Mouse (Mus musculus): ENCODE results near the gene Gm6899.

Gene Gm6899

DNA sequence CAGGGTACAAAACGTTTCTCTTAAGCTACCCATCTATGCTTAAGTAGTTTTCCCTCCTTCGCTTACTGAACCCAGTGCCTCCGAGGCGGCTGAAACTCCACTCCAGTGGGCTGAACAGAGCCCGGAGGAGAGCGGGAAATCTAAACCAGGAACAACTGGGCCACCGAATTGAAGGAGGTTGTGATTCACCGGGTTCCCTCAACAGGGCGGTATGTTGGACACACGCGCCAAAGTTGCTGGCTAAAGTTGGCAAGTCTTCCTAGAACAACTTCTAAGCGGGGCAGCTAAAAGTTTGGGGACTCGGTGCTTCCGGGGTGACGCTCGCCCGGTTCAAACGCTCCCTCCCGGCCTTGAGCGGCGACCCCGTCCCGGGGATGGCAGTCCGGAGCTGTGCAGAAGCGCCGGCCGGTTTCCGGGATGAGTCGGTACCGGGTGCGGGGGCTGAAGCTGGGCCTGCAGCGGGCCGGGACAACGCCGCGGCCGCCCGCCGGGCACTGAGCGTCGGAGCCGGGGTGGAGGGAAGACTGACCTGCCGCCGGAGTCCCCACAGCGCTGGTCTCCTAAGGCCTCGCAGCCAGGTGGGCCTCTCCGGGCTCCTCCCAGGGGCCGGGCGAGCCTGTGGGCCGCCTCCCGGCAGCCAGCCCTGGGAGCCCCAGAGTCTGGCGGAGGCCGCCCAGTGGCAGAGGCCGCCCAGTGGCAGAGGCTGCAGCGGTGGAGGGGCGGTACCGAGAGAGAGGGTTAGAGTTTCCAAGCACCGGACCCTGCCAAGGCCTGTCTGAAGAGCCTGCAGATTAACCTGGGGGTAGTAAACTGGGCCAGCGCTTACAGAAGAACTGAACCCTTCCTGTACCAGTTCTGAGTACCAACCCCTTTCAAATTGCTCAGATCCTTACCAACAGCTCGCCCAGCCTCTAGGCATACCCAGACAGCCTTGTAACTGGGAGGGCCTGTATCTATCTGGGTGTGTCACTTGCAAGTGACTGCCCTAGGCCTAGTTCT lies at the start of gene Gm6899, which contains the start of gene Vrk2:
Gene Gm6899 (plus strand): TSS at position 181 of the 999 bp plus-strand sequence.
Gene Vrk2 (minus strand): TSS at position 939 of the 999 bp plus-strand sequence.
- DNase-seq (ENCODE audit: low spot score), result peak; percentile 83

- no peak for DNase-seq (ENCODE audit: low spot score)
These were observed 41.5 kb upstream of the Gm6899 start for GRCm38 (mm10) chr11:26551551-26551950.

GRCm38 (mm10) chr11:26585409-26586366 lies 7.4 kb upstream of the Gm6899 start:
- DNase-seq (ENCODE audit: low spot score), result no peak

DNA sequence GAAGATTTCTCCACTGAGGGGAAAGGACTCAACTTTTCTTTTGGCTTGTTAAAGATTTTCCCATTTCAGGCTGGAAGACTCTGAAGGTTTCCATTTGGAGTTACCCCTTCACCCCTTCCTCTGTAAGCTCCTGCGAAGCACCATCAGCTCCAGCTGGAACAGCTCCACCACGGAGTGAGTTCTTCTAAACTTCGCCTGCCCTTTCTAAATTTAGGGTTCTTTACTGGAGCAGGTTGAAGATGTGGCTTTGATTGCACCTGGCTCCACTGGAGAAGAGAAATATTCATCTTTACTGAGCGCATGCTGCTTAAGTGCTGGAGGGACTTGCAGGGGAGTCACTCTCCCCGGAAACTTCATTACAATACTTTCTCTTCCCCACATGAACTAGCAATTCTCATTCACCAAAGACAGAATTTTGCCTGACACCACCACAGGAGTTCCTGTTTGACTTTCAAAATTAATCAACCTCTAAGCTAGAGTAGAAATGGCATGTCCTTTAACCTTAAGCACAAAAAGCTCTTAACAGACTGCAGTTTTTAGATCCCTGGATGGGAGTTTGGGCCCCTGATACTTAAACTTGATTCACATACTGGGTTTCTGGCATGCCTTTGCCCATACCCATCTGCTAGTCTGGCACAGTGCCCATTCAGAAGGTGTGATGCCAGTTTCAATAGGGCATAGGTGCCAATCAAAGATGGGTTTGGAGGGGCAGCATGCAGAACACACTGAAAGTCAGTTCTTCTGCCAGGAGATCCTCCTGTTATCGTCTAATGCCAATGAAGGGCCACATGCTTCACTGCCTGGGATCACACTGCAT lies 6.5 kb upstream of the Gm6899 start:
- DNase-seq (ENCODE audit: low spot score), result no peak

- DNase-seq (ENCODE audit: low spot score), result no peak
These were observed 5.9 kb upstream of the Gm6899 start for GRCm38 (mm10) chr11:26587184-26587524.

DNA sequence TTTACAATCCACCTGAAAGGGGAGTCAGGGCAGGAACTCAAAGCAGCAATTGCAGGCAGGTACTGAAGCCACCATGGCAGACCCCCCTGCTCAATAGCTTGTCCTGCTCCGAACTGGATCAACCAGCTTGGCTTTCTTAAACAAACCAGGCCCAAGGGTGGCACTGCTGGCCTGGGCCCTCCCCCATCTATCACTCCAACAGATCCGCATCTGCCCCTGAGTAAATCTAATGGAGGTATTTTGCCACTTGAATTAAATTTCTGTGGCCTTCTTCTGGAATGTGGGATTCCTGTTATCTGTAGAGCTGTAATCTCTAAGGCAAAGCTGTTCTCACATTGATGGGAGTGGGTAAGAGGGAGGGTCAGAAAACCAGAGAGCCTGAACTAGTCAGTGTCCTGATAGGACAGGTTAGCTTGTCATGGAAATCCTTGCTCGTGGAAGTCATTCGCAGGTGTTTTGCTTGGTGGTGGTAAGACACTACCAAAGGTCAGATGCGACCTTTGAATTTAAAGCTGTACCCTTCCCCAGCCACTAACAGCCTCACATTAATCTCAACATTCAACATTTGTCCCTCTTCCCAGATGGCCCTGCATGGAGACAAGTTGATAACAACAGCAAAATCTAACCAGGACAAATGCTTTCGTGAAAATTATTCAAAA lies 517 bp upstream of the Gm6899 start:
- peak; percentile 21 for DNase-seq (ENCODE audit: low spot score)

DNA sequence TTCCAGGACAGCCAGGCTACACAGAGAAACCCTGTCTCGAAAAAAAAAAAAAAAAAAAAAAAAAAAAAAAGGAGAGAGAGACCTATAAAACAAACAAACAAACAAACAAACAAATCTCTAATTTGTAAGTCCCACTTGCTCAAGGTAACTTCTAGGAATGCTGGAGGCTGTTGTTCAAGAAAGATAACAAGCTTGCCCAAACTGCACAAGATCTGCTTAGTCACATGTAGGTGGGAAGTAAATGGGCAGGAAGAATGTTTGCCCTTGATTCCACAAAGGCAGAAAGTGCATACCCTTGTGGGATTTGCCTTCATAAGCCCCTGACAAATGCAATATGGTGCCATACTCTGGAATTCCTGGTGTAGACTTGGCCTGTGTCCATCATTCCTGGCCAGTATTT lies 1.4 kb downstream of the Gm6899 start:
- no peak for DNase-seq (ENCODE audit: low spot score)

DNA sequence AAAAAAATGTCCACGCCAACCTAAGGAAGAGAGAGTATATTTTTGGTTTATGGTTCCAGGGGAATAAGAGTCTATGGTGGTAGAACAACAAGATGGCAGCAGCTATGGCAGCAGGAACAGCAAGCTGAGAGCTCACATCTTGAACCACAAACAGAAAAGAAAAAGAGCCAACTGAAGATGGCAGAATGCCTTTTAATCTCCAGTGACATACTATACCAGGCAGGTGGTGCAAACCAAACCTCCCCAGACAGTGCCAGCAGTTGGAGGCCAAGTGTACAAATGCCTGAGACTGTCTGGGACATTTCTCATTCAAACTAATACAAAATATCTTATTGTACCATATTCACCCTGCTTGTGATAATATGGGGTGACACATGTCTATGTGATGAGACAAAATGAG lies 3.1 kb downstream of the Gm6899 start:
- DNase-seq (ENCODE audit: low spot score), result no peak

DNA sequence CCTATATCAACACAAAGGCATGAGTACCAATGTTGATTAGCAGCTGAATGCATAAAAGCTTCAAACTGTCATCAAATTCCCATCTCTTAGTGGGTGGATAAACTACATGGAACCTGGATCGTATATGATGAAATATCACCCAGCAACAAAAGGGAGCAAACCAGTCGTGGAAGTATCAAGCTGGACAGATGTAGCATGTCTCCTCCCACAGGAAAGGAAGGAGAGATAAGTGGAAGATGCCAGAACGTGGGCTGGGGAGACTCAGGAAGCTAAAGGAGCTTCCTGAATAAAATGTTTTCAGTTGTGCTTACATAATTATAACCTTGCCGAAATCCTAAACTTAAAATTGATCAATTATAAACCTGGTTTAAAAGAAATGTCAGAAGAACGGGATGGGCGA lies 4.1 kb downstream of the Gm6899 start:
- no peak for DNase-seq (ENCODE audit: low spot score)

- DNase-seq (ENCODE audit: low spot score), result no peak
These were observed 4.7 kb downstream of the Gm6899 start for GRCm38 (mm10) chr11:26597761-26598160.

DNA sequence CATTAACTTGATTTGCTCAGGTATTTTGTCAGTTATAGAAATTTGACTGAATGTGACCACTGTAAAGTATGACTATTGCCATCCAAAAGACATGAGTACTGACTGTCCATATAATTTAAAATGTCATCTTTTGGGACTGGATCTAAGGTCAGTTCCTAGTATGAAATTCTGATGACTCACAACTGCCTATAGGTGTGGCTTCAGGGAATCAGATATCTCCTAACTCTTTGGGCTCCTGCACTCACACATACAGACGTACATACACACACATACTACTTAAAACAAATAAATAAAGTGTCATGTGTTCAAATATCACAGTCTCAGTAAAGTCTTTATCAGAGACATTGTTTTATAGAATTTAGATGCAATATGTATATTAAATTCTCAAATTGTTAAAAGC lies 5.8 kb downstream of the Gm6899 start:
- no peak for DNase-seq (ENCODE audit: low spot score)

- no peak for DNase-seq (ENCODE audit: low spot score)
These were observed 7.7 kb downstream of the Gm6899 start for GRCm38 (mm10) chr11:26600692-26601091.

GRCm38 (mm10) chr11:26601571-26602175 lies 8.6 kb downstream of the Gm6899 start:
- DNase-seq (ENCODE audit: low spot score), result no peak

- no peak for DNase-seq (ENCODE audit: low spot score)
These were observed 11.1 kb downstream of the Gm6899 start for GRCm38 (mm10) chr11:26604061-26604655.

DNA sequence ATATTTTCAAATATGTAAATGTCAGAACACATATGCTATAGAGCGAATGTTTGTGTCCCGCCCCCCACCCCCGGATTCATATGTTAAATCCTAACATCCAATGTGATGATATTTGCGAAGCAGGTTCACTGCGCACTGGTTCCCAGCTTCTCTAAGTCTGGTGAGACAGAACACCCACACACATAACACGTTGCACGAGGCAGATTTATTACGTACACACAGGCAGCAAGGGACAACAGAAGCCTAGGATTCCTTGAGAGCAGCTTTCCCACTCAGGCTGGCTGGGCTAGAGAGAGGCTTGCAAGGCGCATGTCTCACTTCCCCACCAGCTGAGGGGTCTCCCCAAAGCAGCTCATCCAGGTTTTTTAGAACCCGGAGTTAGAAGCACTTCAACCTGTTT lies 15.8 kb downstream of the Gm6899 start:
- DNase-seq (ENCODE audit: low spot score), result no peak

DNA sequence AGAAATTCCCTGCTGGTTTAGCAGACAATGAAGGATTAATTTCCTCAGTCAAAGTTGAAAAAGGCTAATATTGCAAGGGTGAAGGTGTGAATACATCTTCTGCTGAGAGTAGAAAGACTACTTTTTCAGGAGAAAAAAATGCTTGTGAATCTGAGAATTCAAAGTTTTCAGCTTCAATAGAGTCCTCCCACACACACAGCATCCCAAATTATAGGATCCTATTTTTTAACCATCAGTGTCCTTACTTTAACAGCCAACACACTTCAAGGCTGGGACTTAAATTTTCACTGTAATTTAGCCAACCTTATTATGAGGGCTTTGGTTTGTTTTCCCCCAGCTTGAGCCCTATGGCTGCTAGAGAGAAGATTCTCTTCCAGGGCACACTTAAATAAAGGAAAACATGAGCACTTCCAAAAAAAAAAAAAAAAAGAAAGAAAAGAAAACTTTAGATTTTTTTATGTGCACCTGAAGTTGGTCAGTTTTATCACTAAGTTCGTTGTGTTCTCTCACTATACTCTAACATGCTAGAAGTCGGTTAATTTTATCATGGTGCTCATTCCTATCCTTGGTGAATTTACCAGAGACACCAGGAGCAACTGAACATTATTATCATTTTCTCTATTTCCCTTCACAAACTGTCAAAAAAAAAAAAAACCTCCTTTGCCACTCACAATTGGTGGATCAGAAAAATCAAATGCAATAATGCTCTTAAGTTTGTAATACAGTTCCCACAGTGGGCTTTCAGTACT lies 25.6 kb downstream of the Gm6899 start:
- no peak for DNase-seq (ENCODE audit: low spot score)

- DNase-seq (ENCODE audit: low spot score), result no peak
These were observed 29.7 kb downstream of the Gm6899 start for GRCm38 (mm10) chr11:26622727-26623126.

DNA sequence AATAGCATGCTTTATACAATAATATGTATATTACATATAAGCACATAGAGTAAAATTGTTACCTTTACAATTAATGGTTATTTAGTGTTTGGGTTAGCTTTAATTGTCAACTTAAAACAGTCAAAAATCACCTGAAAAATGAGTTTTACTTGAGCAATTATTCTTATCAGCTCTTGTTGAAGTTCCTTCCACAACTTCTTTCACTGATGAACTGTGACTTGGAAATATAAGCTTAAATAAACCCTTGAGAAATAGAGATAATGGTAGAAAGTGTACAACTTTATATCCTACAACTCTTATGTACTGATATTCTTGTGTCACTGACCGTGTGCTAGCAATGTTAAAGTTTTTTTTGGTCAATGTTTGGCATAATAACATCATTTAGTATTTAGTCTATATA lies 43.2 kb downstream of the Gm6899 start:
- no peak for DNase-seq (ENCODE audit: low spot score)

- DNase-seq (ENCODE audit: low spot score), result no peak
These were observed 47.3 kb downstream of the Gm6899 start for GRCm38 (mm10) chr11:26640314-26640785.

All from urinary bladder, postnatal 14 days (tissue).